Comparison of ENCODE assay signal across 8 mouse cellular contexts in genomic region chr4:129771672-129772521, GRCm38 (mm10). TPM values are rescaled to one million over a fixed set of nuclear protein-coding genes. Genes with fewer than 3 reads are reported as not detected.
DNase-seq lines count a peak whose midpoint lies in the region; ATAC-seq and TF ChIP-seq lines count a peak whose summit lies in the region.

No protein-coding gene starts in this region.

- no peak overlapping the region for H3K27ac ChIP-seq in cerebellum, adult 2 months (ENCODE audit: insufficient read depth, low read length)
- no peak overlapping the region for H3K27ac ChIP-seq in forebrain, embryonic 16.5 days (ENCODE audit: low read length)
- 0 out of 2 replicates have a peak overlapping the region, but pooled peaks have one; percentile 30 for H3K27ac ChIP-seq in midbrain, embryonic 10.5 days (replicated peaks)

- no peak overlapping the region for H3K9ac ChIP-seq in forebrain, embryonic 16.5 days (replicated peaks; ENCODE audit: low read depth, low read length)

- peak overlapping the region; percentile 41 for H3K4me3 ChIP-seq in cerebellum, adult 2 months (replicated peaks; ENCODE audit: insufficient read depth, low read depth, low read length)
- no peak overlapping the region for H3K4me3 ChIP-seq in forebrain, embryonic 16.5 days (replicated peaks; ENCODE audit: low read length)
- 0 out of 2 replicates have a peak overlapping the region, but pooled peaks have one; percentile 16 for H3K4me3 ChIP-seq in midbrain, embryonic 10.5 days

- no peaks in the 10 kb centered on the region for H3K36me3 ChIP-seq in forebrain, embryonic 16.5 days (ENCODE audit: control insufficient read depth, insufficient read depth)
- H3K36me3 ChIP-seq in midbrain, embryonic 10.5 days = no peaks in the 10 kb centered on the region

- peak; percentile 59 for ATAC-seq in forebrain, embryonic 16.5 days

- H3K9me3 ChIP-seq in forebrain, embryonic 16.5 days (ENCODE audit: control insufficient read depth, low read length) = no peaks in the 10 kb centered on the region
- H3K9me3 ChIP-seq in midbrain, embryonic 10.5 days (replicated peaks) = no peaks in the 10 kb centered on the region

- peak overlapping the region; percentile 36 for H3K4me2 ChIP-seq in forebrain, embryonic 16.5 days (ENCODE audit: low read length)

- no peak for TF ChIP-seq POLR2A in cerebellum, adult 2 months (IDR thresholded peaks at IDR 0.05; ENCODE audit: borderline replicate concordance, insufficient read depth, low read length)

- DNase-seq in heart, adult 11 months = peak; percentile 87
- DNase-seq in heart, adult 18-20 months = no peak
- peak; percentile 45 to 58 for DNase-seq in cerebellum, adult 2 months
- peak; percentile 27 to 43 for DNase-seq in kidney, adult 8-10 months
- peak; percentile 23 for DNase-seq in midbrain, embryonic 10.5 days (ENCODE audit: low spot score)
- DNase-seq in thymus, postnatal 0 days (ENCODE audit: low spot score) = peak; percentile 88
- DNase-seq in spleen, postnatal 14 days (ENCODE audit: low spot score in 2 of 2) = no peak

- TF ChIP-seq CTCF in cerebellum, adult 2 months (IDR thresholded peaks at IDR 0.05; ENCODE audit: borderline replicate concordance, insufficient read depth, low read depth, low read length) = no peak

- H3K27me3 ChIP-seq in cerebellum, adult 2 months (ENCODE audit: control insufficient read depth, insufficient read depth, low read length) = no peaks in the 10 kb centered on the region
- H3K27me3 ChIP-seq in forebrain, embryonic 16.5 days (replicated peaks; ENCODE audit: control insufficient read depth, insufficient read depth, low read length) = no peaks in the 10 kb centered on the region
- peaks cover 29% of the 10 kb centered on the region for H3K27me3 ChIP-seq in midbrain, embryonic 10.5 days (ENCODE audit: low read depth, poor library complexity, severe bottlenecking)

- WGBS in cerebellum, adult 2 months = 4% methylated on average over 21 of the region's 21 CpGs
- 3% methylated on average over 21 of the region's 21 CpGs for WGBS in forebrain, embryonic 16.5 days
- 3% methylated on average over 21 of the region's 21 CpGs for WGBS in midbrain, embryonic 10.5 days

- H3K4me1 ChIP-seq in cerebellum, adult 2 months (ENCODE audit: control insufficient read depth, insufficient read depth, low read length) = peaks cover 4% of the 10 kb centered on the region; the same call in 1 of the 2 replicates
- H3K4me1 ChIP-seq in forebrain, embryonic 16.5 days (replicated peaks; ENCODE audit: control insufficient read depth, insufficient read depth, low read length) = peaks cover 23% of the 10 kb centered on the region
- H3K4me1 ChIP-seq in midbrain, embryonic 10.5 days = peaks cover 25% of the 10 kb centered on the region

RNA-seq across cellular contexts. Expression of gene Khdrbs1, which starts 29.8 kb away (rescaled TPM):
- 10 to 100 TPM; 34.3 to 38.7 TPM for total RNA-seq in heart, adult 18-20 months (2021)
- 42.0 and 42.5 TPM in 2 replicates for polyA plus RNA-seq in cerebellum, adult 2 months (2012; rRNA removed)
- 160 and 179 TPM in 2 replicates for polyA plus RNA-seq in forebrain, embryonic 16.5 days (2015; fragmentation: Nextera tagmentation; extraction: Ambion mirVana)
- polyA plus RNA-seq in midbrain, embryonic 10.5 days (2016; fragmentation: Nextera tagmentation; extraction: Ambion mirVana) = 152 and 162 TPM in 2 replicates
- polyA plus RNA-seq in thymus, postnatal 0 days (2015; fragmentation: Nextera tagmentation; extraction: Ambion mirVana) = 127 and 145 TPM in 2 replicates

RNA-seq across cellular contexts. Expression of gene Ptp4a2, which starts 39.1 kb away (rescaled TPM):
- total RNA-seq in heart, adult 18-20 months (2021) = 100 to 1,000 TPM; 202 to 222 TPM
- polyA plus RNA-seq in cerebellum, adult 2 months (2012; rRNA removed) = 62.8 and 66.3 TPM in 2 replicates
- polyA plus RNA-seq in forebrain, embryonic 16.5 days (2015; fragmentation: Nextera tagmentation; extraction: Ambion mirVana) = 278 and 316 TPM in 2 replicates
- 307 and 309 TPM in 2 replicates for polyA plus RNA-seq in midbrain, embryonic 10.5 days (2016; fragmentation: Nextera tagmentation; extraction: Ambion mirVana)
- polyA plus RNA-seq in thymus, postnatal 0 days (2015; fragmentation: Nextera tagmentation; extraction: Ambion mirVana) = 526 and 559 TPM in 2 replicates

Comparison
In these comparisons a context has a peak if more than half of its experiments do, and no peak if none do; other contexts are left out.
1. DNase-seq: peak in heart, adult 11 months (single experiment), cerebellum, adult 2 months (2 of 2), kidney, adult 8-10 months (2 of 2), midbrain, embryonic 10.5 days (single experiment) and thymus, postnatal 0 days (single experiment); none in heart, adult 18-20 months (0 of 2) and spleen, postnatal 14 days (0 of 2).